Mouse (Mus musculus): Measurements from ENCODE around the gene Amtn.

GRCm38 (mm10) chr5:88364768-88365167 lies 11.1 kb upstream of the Amtn start:
- TF ChIP-seq CTCF (IDR thresholded peaks at IDR 0.05; ENCODE audit: borderline replicate concordance, control insufficient read depth, extremely low read depth, insufficient read depth, low read length, poor library complexity) (no peak), POLR2A (IDR thresholded peaks at IDR 0.05; ENCODE audit: control insufficient read depth, extremely low read depth, insufficient read depth, low read length, poor library complexity) (no peak)
